Mouse (Mus musculus) bone marrow, adult 2 months (tissue): ENCODE results near the gene Krt78. TPM values are rescaled to one million over a fixed set of nuclear protein-coding genes. Genes with fewer than 3 reads are reported as not detected.

Source experiments
- H3K27ac ChIP-seq: fragments of 200-500 bp; 2 replicates; pipeline ENCODE4 v1.5.1; 2012; ENCODE audit warnings: low read depth, mild to moderate bottlenecking, control low read depth, inconsistent platforms, low read length; ENCODE audit not compliant: control insufficient read depth, poor library complexity, insufficient read depth
- H3K4me1 ChIP-seq: fragments of 200-500 bp; 2 replicates; pipeline ENCODE4 v1.6.1; 2011; ENCODE audit warnings: low read length; ENCODE audit not compliant: control insufficient read depth, insufficient read depth
- H3K4me3 ChIP-seq: fragments of 200-500 bp; replicated peaks from 2 replicates; pipeline ENCODE3; 2011; ENCODE audit warnings: mild to moderate bottlenecking, low read depth, low read length, control low read depth; ENCODE audit not compliant: control insufficient read depth
- CTCF ChIP-seq: fragments of 200-500 bp; IDR thresholded peaks from 2 replicates; pipeline ENCODE4 v1.5.1; 2011; ENCODE audit warnings: low read length, control low read depth; ENCODE audit not compliant: control insufficient read depth, insufficient read depth
- POLR2A ChIP-seq: fragments of 200-500 bp; IDR thresholded peaks from 2 replicates; pipeline ENCODE4 v1.6.1; 2011; ENCODE audit warnings: low read depth, mild to moderate bottlenecking, control low read depth, low read length, borderline replicate concordance; ENCODE audit not compliant: control insufficient read depth
- WGBS: fragments of 180-500 bp; shearing (Covaris S2); methylation state at CpG from one replicate; pipeline ENCODE4 v1.1.7; 2018; 5-methylcytosine and 5-hydroxymethylcytosine counted together
- polyA plus RNA-seq: library from polyadenylated mRNA; stranded (reverse); fragments of >200 nt; gene quantifications from 2 replicates; pipeline ENCODE4 v1.2.4, GENCODE M21; 2011; ENCODE audit warnings: low replicate concordance; ENCODE audit not compliant: missing spikeins, insufficient read depth, insufficient read length

Krt78 gene
- polyA plus RNA-seq, 1 experiment = not detected

DNA sequence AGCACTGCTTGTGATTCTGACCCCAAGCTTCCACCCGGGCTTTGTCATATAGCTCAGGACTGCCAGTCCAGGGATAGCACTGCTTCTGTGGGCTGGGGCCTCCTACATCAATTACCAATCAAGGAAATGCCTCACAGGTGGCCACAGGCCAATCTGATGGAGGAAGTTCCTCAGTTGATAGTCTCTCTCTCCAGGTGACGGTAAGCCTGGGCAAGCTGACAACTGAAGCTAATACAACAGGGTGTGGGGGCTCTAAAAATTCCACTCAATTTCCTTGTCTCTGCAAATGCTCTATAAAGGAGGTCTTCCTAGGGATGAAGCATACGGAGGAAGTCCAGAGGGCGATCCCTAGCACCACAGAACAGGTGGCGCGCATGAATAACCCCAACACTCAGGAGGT, 36.9 kb upstream of the Krt78 start:
- WGBS = 68% methylated on average over 6 of the region's 6 CpGs
- H3K4me1 ChIP-seq = no peaks in the 10 kb centered on the region
- no peak overlapping the region for H3K27ac ChIP-seq
- H3K4me3 ChIP-seq = no peak overlapping the region
- TF ChIP-seq POLR2A (no peak), CTCF (no peak)

DNA sequence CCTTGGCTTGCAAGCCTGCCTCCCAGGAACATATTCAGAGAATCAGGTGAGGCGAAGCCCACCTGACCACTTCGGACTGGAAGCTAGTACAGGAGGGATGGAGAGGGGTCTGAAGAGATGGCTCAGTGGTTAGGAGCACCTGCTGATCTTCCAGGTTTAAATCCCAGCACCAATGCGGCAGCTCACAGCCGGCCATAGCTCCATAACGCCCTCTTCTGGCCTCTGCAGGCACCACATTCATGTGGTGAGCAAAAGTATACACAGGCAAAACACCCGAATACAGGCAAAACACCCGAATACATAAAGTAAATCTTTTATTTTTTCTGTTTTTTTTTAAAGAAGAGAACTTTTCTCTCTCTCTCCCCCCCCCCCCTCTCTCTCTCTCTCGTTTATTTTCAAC, 34.6 kb upstream of the Krt78 start:
- no peak overlapping the region for H3K27ac ChIP-seq
- H3K4me1 ChIP-seq = no peaks in the 10 kb centered on the region
- WGBS = 66% methylated on average over 8 of the region's 8 CpGs
- TF ChIP-seq POLR2A (no peak), CTCF (no peak)
- H3K4me3 ChIP-seq = no peak overlapping the region

DNA sequence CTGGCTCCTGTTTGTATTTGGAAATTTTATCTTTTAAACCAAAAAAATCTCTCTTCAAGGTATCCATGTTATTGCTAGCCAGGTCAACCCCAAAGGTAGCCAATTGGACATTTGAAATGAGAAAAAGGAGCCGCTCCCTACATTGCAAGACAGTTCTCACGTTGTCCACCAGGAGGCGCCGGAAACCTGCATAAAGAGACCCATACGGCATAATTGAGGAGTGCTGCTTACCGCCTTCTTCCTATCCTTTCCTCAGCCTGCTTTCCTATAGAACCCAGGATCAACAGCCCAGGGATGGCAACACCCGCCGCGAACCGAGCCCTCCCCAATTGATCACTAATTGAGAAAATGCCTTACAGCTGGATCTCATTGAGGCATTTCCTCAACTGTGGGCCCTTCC, 34.0 kb upstream of the Krt78 start:
- no peak overlapping the region for H3K27ac ChIP-seq
- peak; percentile 83 for TF ChIP-seq CTCF
- no peak for TF ChIP-seq POLR2A
- H3K4me3 ChIP-seq = no peak overlapping the region
- WGBS = under 1% methylated on average over 10 of the region's 10 CpGs
- H3K4me1 ChIP-seq = peaks cover under 1% of the 10 kb centered on the region; the same call in 1 of the 2 replicates

DNA sequence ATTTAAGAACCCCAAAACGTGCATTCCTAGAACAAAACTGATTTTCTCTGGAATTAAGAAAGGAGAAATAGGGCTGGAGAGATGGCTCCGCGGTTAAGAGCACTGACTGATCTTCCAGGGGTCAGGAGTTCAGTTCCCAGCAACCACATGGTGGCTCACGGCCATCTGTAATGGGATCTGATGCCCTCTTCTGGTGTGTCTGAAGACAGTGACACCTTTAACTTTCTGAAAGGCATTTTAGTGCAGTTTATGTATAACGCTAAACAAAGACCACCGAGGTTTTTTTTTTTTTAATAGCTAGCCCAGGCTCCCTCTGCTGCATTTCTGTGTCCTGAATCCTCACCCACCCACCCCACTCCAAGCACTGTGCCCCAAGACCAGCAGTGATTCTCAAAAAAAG, 30.7 kb upstream of the Krt78 start:
- WGBS = 4% methylated on average over 6 of the region's 6 CpGs
- H3K4me1 ChIP-seq = peaks cover 2% of the 10 kb centered on the region; the same call in 1 of the 2 replicates
- no peak overlapping the region for H3K27ac ChIP-seq
- TF ChIP-seq CTCF (no peak), POLR2A (no peak)
- H3K4me3 ChIP-seq = no peak overlapping the region

DNA sequence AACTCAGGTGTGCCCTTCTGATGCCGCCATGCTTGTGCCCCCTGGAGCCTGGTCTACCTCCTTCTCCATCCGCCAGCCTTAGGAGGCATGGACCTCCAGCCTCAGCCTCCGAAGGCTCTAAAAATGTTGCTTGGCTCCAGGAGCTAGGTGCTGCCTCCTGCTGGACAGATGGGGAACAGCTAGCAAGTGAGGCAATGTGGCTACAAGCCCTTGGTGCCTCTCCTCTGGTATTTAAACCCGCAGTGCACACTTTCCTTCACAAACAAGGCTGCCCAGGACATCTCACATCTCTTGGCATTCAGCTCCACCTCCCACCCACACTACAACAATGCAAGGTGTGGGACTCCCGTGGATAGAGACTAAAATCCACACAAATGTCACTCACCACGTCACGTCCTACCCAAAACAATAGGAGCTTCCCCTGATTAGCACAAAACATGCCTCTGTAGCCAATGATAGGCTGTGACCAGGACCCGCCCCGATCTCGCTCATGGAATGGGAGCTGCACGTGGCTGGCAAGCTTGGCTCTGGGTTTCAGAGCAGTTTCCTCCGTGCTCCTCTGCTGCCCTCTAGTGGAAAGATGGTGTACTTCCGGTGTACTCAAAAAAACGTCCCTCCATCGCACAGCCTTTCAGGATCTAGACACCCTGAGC, 30.0 kb upstream of the Krt78 start:
- peak overlapping the region; percentile 14; the same call in 1 of the 2 replicates for H3K27ac ChIP-seq
- H3K4me3 ChIP-seq = no peak overlapping the region
- 2% methylated on average over 15 of the region's 15 CpGs for WGBS
- peak; percentile 98 for TF ChIP-seq CTCF
- no peak for TF ChIP-seq POLR2A
- H3K4me1 ChIP-seq = peaks cover 2% of the 10 kb centered on the region; the same call in 1 of the 2 replicates

DNA sequence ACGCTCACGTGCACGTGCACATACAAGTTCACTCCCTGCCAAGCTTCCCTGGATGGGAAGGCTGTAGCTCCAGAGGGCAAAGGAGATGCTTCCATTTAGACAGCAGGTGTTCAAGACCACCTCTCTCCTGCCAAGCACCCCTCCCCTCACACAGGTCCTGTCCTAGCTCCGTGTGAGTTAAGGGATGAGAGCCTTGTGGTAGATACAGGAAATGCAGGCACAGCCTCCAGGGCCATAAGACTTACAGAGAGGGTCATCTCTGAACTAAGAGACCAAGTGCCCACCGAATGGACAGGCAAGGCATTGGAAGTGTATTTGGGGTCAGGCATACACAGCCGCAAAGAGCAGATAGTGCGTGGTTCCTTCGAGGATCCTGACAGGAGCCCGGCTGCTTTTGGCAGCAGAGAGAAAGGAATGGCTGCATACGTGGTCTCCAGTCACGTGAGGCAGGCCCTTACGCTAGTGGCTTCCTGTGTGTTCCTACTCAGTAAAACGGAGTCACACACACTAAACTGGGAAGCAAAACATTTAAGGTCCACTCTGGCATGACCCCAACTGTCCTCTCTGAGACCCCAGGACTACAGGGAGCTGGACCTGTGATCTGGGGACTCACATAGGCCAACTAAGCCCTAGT, 29.3 kb upstream of the Krt78 start:
- WGBS = 56% methylated on average over 13 of the region's 13 CpGs
- H3K27ac ChIP-seq = no peak overlapping the region
- no peak for TF ChIP-seq CTCF
- no peak for TF ChIP-seq POLR2A
- peaks cover 2% of the 10 kb centered on the region; the same call in 1 of the 2 replicates for H3K4me1 ChIP-seq
- H3K4me3 ChIP-seq = no peak overlapping the region

DNA sequence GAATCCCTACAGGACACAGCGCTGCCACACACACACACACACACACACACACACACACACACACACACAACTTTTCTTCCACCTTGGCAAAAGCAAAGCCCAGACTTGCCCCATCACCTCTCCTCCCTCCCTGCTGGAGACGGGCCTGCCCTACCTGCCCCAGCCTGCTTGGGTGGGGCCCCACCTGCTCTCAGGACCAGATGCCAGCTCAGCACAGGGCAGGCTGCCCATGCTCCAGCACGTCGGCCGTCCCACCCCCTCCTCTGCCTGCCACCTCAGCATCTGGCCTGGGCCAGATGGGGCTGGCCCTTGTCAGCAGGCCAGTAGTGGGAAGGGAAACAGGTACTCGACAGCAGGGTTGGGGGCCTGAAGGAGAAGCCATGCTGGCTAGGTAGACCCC, 26.8 kb upstream of the Krt78 start:
- TF ChIP-seq CTCF (no peak), POLR2A (no peak)
- H3K4me1 ChIP-seq = peaks cover 8% of the 10 kb centered on the region
- 60% methylated on average over 6 of the region's 6 CpGs for WGBS
- H3K27ac ChIP-seq = peak overlapping the region; percentile 11; the same call in 1 of the 2 replicates
- no peak overlapping the region for H3K4me3 ChIP-seq

DNA sequence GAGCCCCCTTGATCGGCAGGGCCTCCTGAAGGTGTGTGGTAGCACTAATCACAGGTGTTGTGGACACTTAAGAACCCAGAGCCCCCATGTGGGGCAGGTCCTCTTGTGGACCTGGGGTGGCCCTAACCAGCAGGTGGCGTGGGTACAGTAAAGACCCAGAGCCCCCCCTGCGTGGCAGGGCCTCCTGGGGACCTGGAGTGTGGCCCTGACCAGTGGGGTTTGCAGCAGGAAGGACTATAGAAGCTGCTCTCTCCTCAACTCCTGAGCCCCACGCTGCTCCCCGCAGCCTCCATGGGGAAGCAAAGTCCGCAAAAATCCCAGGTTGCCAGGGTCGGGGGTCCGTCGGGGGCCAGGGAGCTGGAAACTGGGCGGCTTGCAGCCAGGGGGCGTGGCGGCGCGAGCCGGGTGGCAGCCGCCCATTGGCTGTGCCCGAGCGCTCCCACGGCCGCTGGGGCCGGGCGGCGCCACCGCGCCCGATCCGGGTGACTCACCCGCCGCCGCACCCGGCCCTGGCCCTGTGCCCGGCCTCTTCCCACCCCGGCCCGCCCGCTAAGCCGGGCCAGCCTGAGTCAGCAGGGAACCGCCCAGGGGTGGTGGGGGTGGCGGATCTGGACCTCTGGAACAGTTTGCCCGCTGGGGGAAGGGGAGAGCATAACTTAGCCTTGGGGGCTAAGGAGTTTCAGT, 23.1 kb upstream of the Krt78 start:
- peak overlapping the region; percentile 85 for H3K27ac ChIP-seq
- peaks cover 6% of the 10 kb centered on the region for H3K4me1 ChIP-seq
- WGBS = 3% methylated on average over 39 of the region's 39 CpGs
- peak overlapping the region; percentile 46 for H3K4me3 ChIP-seq
- TF ChIP-seq CTCF (no peak), POLR2A (peak; percentile 6; the same call in 1 of the 2 replicates)
